Comparison of ENCODE assay signal across 8 mouse cellular contexts in genomic region chr2:90666591-90667387, GRCm38 (mm10). TPM values are rescaled to one million over a fixed set of nuclear protein-coding genes. Genes with fewer than 3 reads are reported as not detected.
A peak's percentile ranks its signal among the peaks of the same experiment; 100 is the strongest.
DNase-seq lines count a peak whose midpoint lies in the region; ATAC-seq and TF ChIP-seq lines count a peak whose summit lies in the region.
"Had no signal": no experiment of that assay in that cellular context is flagged by ENCODE, and none has a peak within 500 bp of the region (broad histone marks: within the 10 kb centered on the region; RNA-seq: fewer than 3 reads in every experiment).

No protein-coding gene starts in this region.

- H3K9ac ChIP-seq in embryonic facial prominence, embryonic 11.5 days (replicated peaks; ENCODE audit: low read length), result no peak overlapping the region
- H3K9ac ChIP-seq in liver, embryonic 13.5 days, result 0 out of 2 replicates have a peak overlapping the region, but pooled peaks have one; percentile 51

- H3K4me3 ChIP-seq in kidney, adult 2 months (ENCODE audit: insufficient read depth, low read depth, low read length), result no peak overlapping the region
- no peak overlapping the region for H3K4me3 ChIP-seq in bone marrow, adult 2 months (replicated peaks; ENCODE audit: control insufficient read depth, low read depth, low read length)
- no peak overlapping the region for H3K4me3 ChIP-seq in embryonic facial prominence, embryonic 11.5 days (ENCODE audit: low read depth, low read length)
- no peak overlapping the region for H3K4me3 ChIP-seq in liver, embryonic 13.5 days (replicated peaks)

- H3K36me3 ChIP-seq in kidney, adult 2 months (ENCODE audit: control insufficient read depth, insufficient read depth, low read length), result no peaks in the 10 kb centered on the region
- no peaks in the 10 kb centered on the region for H3K36me3 ChIP-seq in embryonic facial prominence, embryonic 11.5 days (replicated peaks; ENCODE audit: control insufficient read depth, insufficient read depth, low read depth, low read length)
- H3K36me3 ChIP-seq in liver, embryonic 13.5 days, result no peaks in the 10 kb centered on the region

- WGBS in kidney, adult 2 months, result 44% methylated on average over 11 of the region's 11 CpGs
- 64% methylated on average over 11 of the region's 11 CpGs for WGBS in bone marrow, adult 2 months
- WGBS in embryonic facial prominence, embryonic 11.5 days, result 24% methylated on average over 11 of the region's 11 CpGs
- 51% methylated on average over 11 of the region's 11 CpGs for WGBS in liver, embryonic 13.5 days (ENCODE audit: insufficient replicate concordance)

- peak; percentile 39; the same call in 1 of the 2 replicates for ATAC-seq in embryonic facial prominence, embryonic 11.5 days (replicated peaks; ENCODE audit: insufficient number of reproducible peaks, low FRiP score, low TSS enrichment, low read depth)
- ATAC-seq in liver, embryonic 13.5 days (ENCODE audit: low read depth), result peak; percentile 30; the same call in 1 of the 2 replicates

- intact Hi-C loops in left cerebral cortex, postnatal 14 days (cut with DNase I), result no loop called here

- DNase-seq in kidney, adult 2 months, result peak; percentile 7
- DNase-seq in kidney, adult 8-10 months, result no peak
- DNase-seq in embryonic facial prominence, embryonic 11.5 days (ENCODE audit: low spot score), result peak; percentile 83
- DNase-seq in liver, embryonic 13.5 days, result no peak
- no peak for DNase-seq in thymus, postnatal 0 days (ENCODE audit: low spot score)
- DNase-seq in left cerebral cortex, postnatal 14 days (ENCODE audit: low spot score in 2 of 2), result no peak
- DNase-seq: cerebellum, adult 9-11 months had no signal

- TF ChIP-seq POLR2A in kidney, adult 2 months (IDR thresholded peaks at IDR 0.05; ENCODE audit: low read depth, low read length), result no peak
- no peak for TF ChIP-seq POLR2A in bone marrow, adult 2 months (IDR thresholded peaks at IDR 0.05; ENCODE audit: borderline replicate concordance, control insufficient read depth, low read depth, low read length)

- no peak for TF ChIP-seq CTCF in kidney, adult 2 months (conservative IDR thresholded peaks at IDR 0.05; ENCODE audit: insufficient read depth, insufficient read length, low read depth, low read length)
- no peak for TF ChIP-seq CTCF in bone marrow, adult 2 months (IDR thresholded peaks at IDR 0.05; ENCODE audit: control insufficient read depth, insufficient read depth, low read length)

- no peaks in the 10 kb centered on the region for H3K9me3 ChIP-seq in embryonic facial prominence, embryonic 11.5 days (replicated peaks; ENCODE audit: control insufficient read depth, low read length)
- H3K9me3 ChIP-seq in liver, embryonic 13.5 days (replicated peaks), result no peaks in the 10 kb centered on the region

- no peaks in the 10 kb centered on the region for H3K27me3 ChIP-seq in kidney, adult 2 months (replicated peaks; ENCODE audit: control insufficient read depth, insufficient read depth, low read length)
- no peaks in the 10 kb centered on the region for H3K27me3 ChIP-seq in embryonic facial prominence, embryonic 11.5 days (ENCODE audit: control insufficient read depth, insufficient read depth, low read length)
- H3K27me3 ChIP-seq in liver, embryonic 13.5 days, result no peaks in the 10 kb centered on the region

- H3K4me1 ChIP-seq in kidney, adult 2 months (ENCODE audit: control insufficient read depth, insufficient read depth, low read length), result 0 out of 2 replicates have a peak, but pooled peaks cover 6% of the 10 kb centered on the region
- peaks cover 8% of the 10 kb centered on the region for H3K4me1 ChIP-seq in bone marrow, adult 2 months (ENCODE audit: control insufficient read depth, insufficient read depth, low read length)
- peaks cover 2% of the 10 kb centered on the region for H3K4me1 ChIP-seq in embryonic facial prominence, embryonic 11.5 days (ENCODE audit: control insufficient read depth, insufficient read depth, low read length)
- peaks cover 40% of the 10 kb centered on the region for H3K4me1 ChIP-seq in liver, embryonic 13.5 days (replicated peaks)

- H3K27ac ChIP-seq in kidney, adult 2 months (ENCODE audit: insufficient read depth, low read depth, low read length), result no peak overlapping the region
- peak overlapping the region; percentile 58; the same call in 1 of the 2 replicates for H3K27ac ChIP-seq in bone marrow, adult 2 months (ENCODE audit: control insufficient read depth, insufficient read depth, low read depth, low read length, poor library complexity)
- H3K27ac ChIP-seq in embryonic facial prominence, embryonic 11.5 days (replicated peaks; ENCODE audit: low read depth, low read length), result peak overlapping the region; percentile 78
- peak overlapping the region; percentile 51; the same call in 1 of the 2 replicates for H3K27ac ChIP-seq in liver, embryonic 13.5 days

- H3K4me2 ChIP-seq in embryonic facial prominence, embryonic 11.5 days (ENCODE audit: low read depth, low read length), result no peak overlapping the region
- peak overlapping the region; percentile 56 for H3K4me2 ChIP-seq in liver, embryonic 13.5 days

RNA-seq across cellular contexts. Expression of gene Nup160, which starts 10.2 kb away (rescaled TPM):
- polyA plus RNA-seq in kidney, adult 2 months (2012; rRNA removed), result 4.9 and 5.2 TPM in 2 replicates
- polyA plus RNA-seq in bone marrow, adult 2 months (2011; ENCODE audit: insufficient read depth, insufficient read length, low replicate concordance, missing spikeins), result 12.9 and 16.0 TPM in 2 replicates
- polyA plus RNA-seq in embryonic facial prominence, embryonic 11.5 days (2014; fragmentation: Nextera tagmentation; extraction: Ambion mirVana), result 69.9 and 74.3 TPM in 2 replicates
- 35.1 and 44.0 TPM in 2 replicates for polyA plus RNA-seq in liver, embryonic 13.5 days (2015; fragmentation: Nextera tagmentation; extraction: Ambion mirVana)
- polyA plus RNA-seq in thymus, postnatal 0 days (2015; fragmentation: Nextera tagmentation; extraction: Ambion mirVana), result 31.2 and 31.8 TPM in 2 replicates
- 10 to 100 TPM; 16.9 to 20.0 TPM for total RNA-seq in left cerebral cortex, postnatal 14 days (2021)

Comparison
In these comparisons a context has a peak if more than half of its experiments do, and no peak if none do; other contexts are left out.
1. DNase-seq: peak in kidney, adult 2 months (single experiment) and embryonic facial prominence, embryonic 11.5 days (single experiment); none in kidney, adult 8-10 months (0 of 2), liver, embryonic 13.5 days (single experiment), thymus, postnatal 0 days (single experiment) and left cerebral cortex, postnatal 14 days (0 of 2).